Mouse (Mus musculus): Measurements from ENCODE around the gene Scd4.
"Not testable (repeated sequence)": the region's sequence is repeated elsewhere in the genome, so short reads cannot be mapped to it uniquely, and the experiment has no call there.

Gene Scd4

GRCm38 (mm10) chr19:44314871-44315414, 17.9 kb upstream of the Scd4 start:
- DNase-seq (ENCODE audit: low read depth in 2 of 2, low spot score in 2 of 2), result peak; percentile 21 to 40

DNA sequence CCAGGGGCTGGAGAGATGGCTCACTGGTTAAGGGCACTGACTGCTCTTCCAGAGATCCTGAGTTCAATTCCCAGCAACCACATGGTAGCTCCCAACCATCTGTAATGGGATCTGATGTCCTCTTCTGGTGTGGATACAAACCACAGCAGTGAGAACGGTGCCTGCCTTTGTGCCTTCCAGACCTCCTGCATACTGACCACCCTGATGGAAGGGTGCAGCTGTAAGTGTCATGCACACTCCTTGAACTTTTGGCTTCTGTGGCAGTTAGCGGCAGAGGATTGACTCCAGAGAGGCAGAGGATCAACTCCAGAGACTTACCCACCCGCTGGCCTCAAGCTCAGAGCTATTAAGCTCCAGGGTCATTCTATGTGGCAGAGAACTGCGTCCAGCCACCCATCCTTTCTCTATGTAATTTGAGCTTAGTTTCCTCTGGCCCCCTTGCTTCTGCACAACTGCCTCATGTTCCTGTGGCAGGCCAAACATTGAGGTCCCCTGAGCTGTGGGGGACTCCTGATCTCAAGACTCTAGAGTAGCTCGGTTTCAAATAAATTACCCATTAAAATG, 16.1 kb upstream of the Scd4 start:
- no peak for DNase-seq (ENCODE audit: low read depth in 2 of 2, low spot score in 2 of 2)

- DNase-seq (ENCODE audit: low read depth in 2 of 2, low spot score in 2 of 2), result no peak
Measured at GRCm38 (mm10) chr19:44317391-44317790, 15.5 kb upstream of the Scd4 start.

- DNase-seq (ENCODE audit: low read depth in 2 of 2, low spot score in 2 of 2), result no peak
Measured at GRCm38 (mm10) chr19:44318545-44318944, 14.3 kb upstream of the Scd4 start.

DNA sequence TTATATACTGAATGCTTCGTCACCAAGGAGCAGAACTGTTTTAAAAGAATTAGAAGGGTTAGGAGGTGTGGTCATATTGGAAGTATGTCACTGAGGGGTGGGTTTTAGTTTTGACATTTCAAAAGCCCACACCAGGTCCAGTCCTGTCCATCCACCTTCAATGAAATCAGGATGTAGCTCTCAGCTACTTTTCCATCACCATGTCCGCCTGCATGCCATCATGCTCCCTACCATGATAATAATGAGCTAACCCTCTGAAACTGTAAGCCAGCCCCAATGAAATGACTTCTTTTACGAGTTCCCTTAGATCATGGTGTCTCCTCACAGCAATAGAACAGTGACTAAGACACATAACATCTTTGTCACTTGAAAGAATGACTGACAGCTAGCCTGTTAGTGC, 12.6 kb upstream of the Scd4 start:
- DNase-seq (ENCODE audit: low read depth in 2 of 2, low spot score in 2 of 2), result no peak

GRCm38 (mm10) chr19:44321201-44321600, 11.7 kb upstream of the Scd4 start:
- no peak for DNase-seq (ENCODE audit: low read depth in 2 of 2, low spot score in 2 of 2)

DNA sequence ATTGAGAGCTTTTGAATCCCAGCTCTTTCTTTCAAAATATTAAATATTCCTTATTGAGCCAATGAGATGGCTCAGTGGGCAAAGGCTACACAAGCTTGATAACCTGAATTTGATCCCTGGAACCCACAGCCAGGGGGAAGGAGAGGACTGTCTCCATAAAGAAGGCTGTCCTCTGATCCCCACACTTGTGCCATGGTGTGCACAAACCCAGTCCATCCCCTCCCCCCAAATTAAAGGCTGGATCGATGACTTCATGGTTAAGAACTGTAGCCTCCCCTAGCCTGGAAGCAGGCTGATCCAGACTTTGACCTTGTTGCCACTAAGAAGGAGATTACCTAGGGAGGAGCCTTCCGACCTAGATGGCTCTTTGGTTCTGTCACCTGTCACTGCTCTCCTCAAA, 11.3 kb upstream of the Scd4 start:
- no peak for DNase-seq (ENCODE audit: low read depth in 2 of 2, low spot score in 2 of 2)

DNA sequence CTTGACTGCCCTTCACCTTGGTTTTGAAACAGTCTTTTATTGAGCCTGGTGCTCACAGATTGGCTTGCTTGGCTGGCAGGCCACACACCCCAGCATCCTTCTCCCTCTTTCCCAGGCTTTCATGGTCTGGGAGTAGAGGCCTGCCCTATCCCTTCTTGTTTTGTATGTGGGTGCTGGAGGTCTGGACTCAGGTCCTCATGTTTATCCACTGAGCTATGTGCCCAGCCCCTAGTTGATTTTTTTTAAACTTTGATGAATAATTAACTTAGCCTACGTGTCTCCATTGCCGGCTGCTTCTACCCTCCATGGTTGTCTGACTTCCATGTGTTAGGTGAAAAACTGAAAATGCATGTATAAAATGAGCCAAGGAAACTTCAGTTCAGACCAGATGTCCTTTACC, 3.3 kb upstream of the Scd4 start:
- DNase-seq (ENCODE audit: low read depth in 2 of 2, low spot score in 2 of 2), result no peak

GRCm38 (mm10) chr19:44331128-44331527, 1.8 kb upstream of the Scd4 start:
- not testable (repeated sequence) for DNase-seq (ENCODE audit: low read depth in 2 of 2, low spot score in 2 of 2)

DNA sequence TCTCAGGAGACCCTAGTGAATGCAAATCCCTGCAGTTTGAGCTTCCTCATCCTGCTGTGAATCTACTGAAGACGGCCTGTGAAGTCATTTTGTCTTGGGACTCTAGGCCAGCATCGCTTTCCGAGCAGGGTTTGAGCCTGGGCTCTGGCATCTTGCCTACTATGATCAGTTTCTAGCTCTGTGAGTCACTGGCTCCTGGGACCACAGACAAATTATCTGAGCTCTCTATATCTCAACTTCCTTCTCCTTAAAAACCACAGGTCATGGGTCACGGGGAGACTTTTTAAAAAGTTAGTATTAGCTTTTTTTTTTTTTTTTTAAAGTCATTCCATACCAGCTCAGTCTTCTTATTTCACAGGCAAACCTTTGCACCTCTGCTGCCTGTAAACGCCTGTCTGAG, 981 bp upstream of the Scd4 start:
- no peak for DNase-seq (ENCODE audit: low read depth in 2 of 2, low spot score in 2 of 2)

DNA sequence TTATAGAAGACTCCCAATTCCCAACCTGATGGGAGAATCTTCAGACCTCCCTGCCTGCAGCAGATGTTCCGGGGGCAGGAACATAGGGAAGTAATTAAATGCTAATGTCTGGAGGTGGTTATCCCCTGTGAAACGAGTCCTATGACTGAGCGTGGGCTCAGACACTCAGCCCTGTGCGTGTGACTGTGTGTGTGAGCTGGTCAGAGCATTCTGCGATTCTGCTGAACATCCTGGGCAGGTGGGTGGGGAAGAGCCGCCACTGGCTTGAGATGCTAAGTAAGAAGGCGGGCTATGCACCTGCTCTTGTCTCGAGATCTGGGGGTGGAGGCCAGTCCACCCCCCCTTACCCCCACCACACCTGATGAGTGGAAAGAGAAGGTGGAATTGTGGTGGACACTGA, 566 bp upstream of the Scd4 start:
- DNase-seq (ENCODE audit: low read depth in 2 of 2, low spot score in 2 of 2), result no peak

GRCm38 (mm10) chr19:44333991-44334390, 1.1 kb downstream of the Scd4 start:
- DNase-seq (ENCODE audit: low read depth in 2 of 2, low spot score in 2 of 2), result no peak

DNA sequence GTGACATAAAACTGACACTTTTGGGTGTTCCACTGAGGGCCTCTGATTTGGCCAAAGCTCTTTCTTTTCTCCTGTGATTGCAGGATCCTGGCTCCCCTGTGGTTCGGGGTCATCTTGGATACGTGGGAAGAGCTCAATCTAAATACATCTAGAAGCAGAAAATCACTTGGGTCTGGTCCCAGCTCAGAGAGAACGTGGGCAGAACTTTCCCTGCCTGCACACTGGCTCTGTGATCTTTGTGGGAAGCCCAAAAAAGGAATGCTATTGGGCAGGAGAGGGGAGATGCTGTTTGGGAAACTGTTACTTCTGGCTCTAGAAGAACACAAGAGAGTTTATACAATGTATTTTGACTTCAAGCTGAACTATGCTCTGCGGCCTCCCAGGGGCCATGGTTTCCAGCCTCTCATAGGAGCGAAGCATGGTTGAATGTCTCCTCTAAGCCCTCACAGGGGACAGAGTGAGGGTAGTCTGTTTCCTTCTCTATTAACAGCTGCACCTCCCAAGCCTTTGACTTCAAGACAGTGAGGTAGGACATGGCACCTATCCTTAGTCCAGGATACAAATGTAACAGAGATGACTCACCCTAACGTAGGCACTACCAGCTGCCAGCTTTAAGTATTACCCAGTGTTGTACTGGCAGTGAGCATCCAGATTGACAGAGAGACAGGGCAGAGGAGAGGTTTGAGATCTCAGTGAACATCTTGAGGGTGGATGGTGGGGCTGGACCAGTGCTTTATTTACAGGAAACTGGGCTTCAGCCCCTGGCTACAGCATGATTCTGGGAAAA, 3.2 kb downstream of the Scd4 start:
- DNase-seq (ENCODE audit: low read depth in 2 of 2, low spot score in 2 of 2), result no peak

GRCm38 (mm10) chr19:44349689-44350088, 16.8 kb downstream of the Scd4 start:
- no peak for DNase-seq (ENCODE audit: low read depth in 2 of 2, low spot score in 2 of 2)

DNA sequence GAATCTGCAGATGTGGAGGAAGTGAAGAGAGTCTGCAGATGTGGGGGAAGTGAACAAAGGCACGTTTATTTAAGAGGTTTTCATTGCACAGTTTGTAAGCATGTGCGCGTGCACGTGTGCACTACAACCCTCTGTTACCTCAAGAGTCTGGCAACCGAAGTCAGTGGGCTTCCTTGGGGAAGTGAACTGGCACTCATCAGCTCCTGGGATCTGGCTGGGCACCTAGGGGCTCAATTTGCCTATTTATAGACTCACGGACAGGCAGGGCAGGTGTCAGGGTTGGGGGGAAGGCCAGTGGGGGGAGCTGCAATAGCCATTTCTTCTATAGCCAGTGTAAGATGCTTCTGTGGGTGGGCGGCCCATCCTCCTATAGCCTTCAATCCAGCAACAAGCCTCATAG, 18.9 kb downstream of the Scd4 start:
- no peak for DNase-seq (ENCODE audit: low read depth in 2 of 2, low spot score in 2 of 2)

DNA sequence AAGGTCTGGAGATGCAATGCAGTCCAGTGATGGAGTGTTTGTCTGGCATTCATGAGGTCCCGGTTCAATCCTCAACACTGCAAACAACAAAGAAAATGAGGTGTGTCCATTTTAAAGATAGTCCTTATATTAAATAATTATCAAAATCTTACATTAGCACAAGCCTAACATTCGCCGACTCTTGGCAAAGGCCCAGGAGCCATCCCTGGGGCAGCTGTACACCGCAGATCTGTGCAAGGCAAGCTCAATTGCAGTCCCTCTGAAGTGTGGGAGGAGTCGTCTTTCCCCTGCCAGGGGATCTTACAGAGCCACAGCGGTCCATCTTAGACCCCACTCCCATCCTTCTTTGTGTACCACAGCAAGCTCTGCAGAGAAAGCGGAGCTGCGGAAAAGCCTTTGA, 25.8 kb downstream of the Scd4 start:
- DNase-seq (ENCODE audit: low read depth in 2 of 2, low spot score in 2 of 2), result no peak

GRCm38 (mm10) chr19:44363529-44363928, 30.6 kb downstream of the Scd4 start:
- peak; percentile 21 to 51 for DNase-seq (ENCODE audit: low read depth in 2 of 2, low spot score in 2 of 2)

DNA sequence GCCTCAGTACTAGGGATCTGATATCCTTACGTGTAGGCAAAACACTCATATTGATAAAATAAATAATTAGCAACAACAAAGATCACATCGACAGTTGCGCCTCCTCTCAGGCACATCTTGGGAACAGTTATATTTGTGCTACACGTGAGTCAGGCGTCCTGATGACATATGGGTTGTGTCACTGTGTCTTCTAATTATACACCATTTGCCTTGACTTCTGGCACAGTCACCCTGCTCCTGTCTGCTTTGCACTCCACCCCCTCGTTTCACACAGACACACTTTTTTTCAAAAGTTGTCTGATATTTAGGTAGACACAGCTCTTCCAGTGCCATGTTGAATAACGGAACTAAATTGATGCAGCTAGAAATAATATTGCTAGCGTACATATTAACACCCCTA, 31.1 kb downstream of the Scd4 start:
- DNase-seq (ENCODE audit: low read depth in 2 of 2, low spot score in 2 of 2), result no peak

DNA sequence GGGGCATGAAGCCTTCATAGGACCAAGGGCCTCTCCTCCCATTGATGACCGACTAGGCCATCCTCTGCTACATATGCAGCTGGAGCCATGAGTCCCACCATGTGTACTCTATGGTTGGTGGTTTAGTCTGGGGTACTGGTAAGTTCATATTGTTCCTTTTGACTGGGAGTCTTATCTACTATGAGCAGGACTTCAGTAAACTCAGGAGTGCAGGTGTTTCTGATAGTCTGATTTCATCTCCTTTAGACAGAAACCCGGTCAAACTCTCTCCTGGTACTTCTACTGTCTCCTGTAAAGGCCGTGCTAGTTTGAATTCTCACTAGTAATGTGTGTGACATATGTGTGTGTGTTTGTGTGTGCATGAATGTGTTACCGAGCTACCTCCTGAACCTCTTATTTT, 32.8 kb downstream of the Scd4 start:
- no peak for DNase-seq (ENCODE audit: low read depth in 2 of 2, low spot score in 2 of 2)

GRCm38 (mm10) chr19:44367076-44367475, 34.2 kb downstream of the Scd4 start:
- not testable (repeated sequence) for DNase-seq (ENCODE audit: low read depth in 2 of 2, low spot score in 2 of 2)

- DNase-seq (ENCODE audit: low read depth in 2 of 2, low spot score in 2 of 2), result no peak
Measured at GRCm38 (mm10) chr19:44369371-44369770, 36.5 kb downstream of the Scd4 start.

GRCm38 (mm10) chr19:44370231-44370630, 37.3 kb downstream of the Scd4 start:
- DNase-seq (ENCODE audit: low read depth in 2 of 2, low spot score in 2 of 2), result no peak

GRCm38 (mm10) chr19:44372969-44373368, 40.1 kb downstream of the Scd4 start:
- peak; percentile 77 to 86 for DNase-seq (ENCODE audit: low read depth in 2 of 2, low spot score in 2 of 2)
